Mouse (Mus musculus) small intestine, adult 2 months (tissue): ENCODE results near the gene Csk.

Source experiments
- CTCF ChIP-seq: fragments of 200-500 bp; IDR thresholded peaks from 2 replicates; pipeline ENCODE4 v1.5.1; 2012; ENCODE audit warnings: low read depth, mild to moderate bottlenecking, control low read depth, inconsistent platforms, low read length, moderate library complexity, mixed read lengths; ENCODE audit not compliant: insufficient replicate concordance, insufficient read length; ENCODE audit errors: extremely low read depth
- POLR2A ChIP-seq: fragments of 200-500 bp; IDR thresholded peaks from 2 replicates; pipeline ENCODE4 v1.6.1; 2012; ENCODE audit warnings: low read depth, mild to moderate bottlenecking, control low read depth, inconsistent platforms, low read length, moderate library complexity

- TF ChIP-seq POLR2A (no peak), CTCF (no peak)
These were observed 17.6 kb upstream of the Csk start for GRCm38 (mm10) chr9:57671037-57671436.
